Mouse (Mus musculus): ENCODE data around the gene H2-M9. TPM values are rescaled to one million over a fixed set of nuclear protein-coding genes. Genes with fewer than 3 reads are reported as not detected.

H2-M9 gene
- not detected in 2 replicates for total RNA-seq (2012; rRNA removed)
- polyA plus RNA-seq (2012; ENCODE audit: insufficient read depth in 1 of 2, insufficient read length in 2 of 2, low read depth in 1 of 2, low replicate concordance in 2 of 2, missing spikeins in 1 of 2), result not detected

- Histone ChIP-seq H3K27ac (ENCODE audit: control insufficient read depth, low read depth, low read length) (no peak within 1 kb of the TSS), H3K36me3 (ENCODE audit: control insufficient read depth in 1 of 2, insufficient read depth in 2 of 2, low read length in 2 of 2) (no peaks in the 10 kb centered on the region), H3K27me3 (ENCODE audit: control insufficient read depth in 1 of 2, insufficient read depth in 2 of 2, low read length in 2 of 2) (no peaks in the 10 kb centered on the region), H3K9ac (ENCODE audit: control insufficient read depth, low read depth, low read length, poor library complexity, severe bottlenecking) (no peak within 1 kb of the TSS), H3K4me3 (ENCODE audit: control insufficient read depth in 1 of 2, insufficient read depth in 1 of 2, low read depth in 2 of 2, low read length in 2 of 2) (no peak within 1 kb of the TSS), H3K9me3 (replicated peaks; ENCODE audit: insufficient read depth, low read length) (no peaks in the 10 kb centered on the region), H3K79me2 (ENCODE audit: control insufficient read depth, insufficient read depth, low read length, poor library complexity) (no peaks in the 10 kb centered on the region), H3K4me1 (ENCODE audit: control insufficient read depth in 1 of 2, insufficient read depth in 2 of 2, low read length in 2 of 2) (no peaks in the 10 kb centered on the region)
- no peak for TF ChIP-seq CTCF (IDR thresholded peaks at IDR 0.05 in 2 of 3, conservative IDR thresholded peaks at IDR 0.05 in 1 of 3; ENCODE audit: control insufficient read depth in 1 of 3, insufficient read depth in 1 of 3, low read depth in 2 of 3, low read length in 3 of 3, poor library complexity in 1 of 3, severe bottlenecking in 1 of 3)
- TF ChIP-seq POLR2A (IDR thresholded peaks at IDR 0.05; ENCODE audit: control insufficient read depth in 1 of 2, insufficient read depth in 1 of 2, low read depth in 1 of 2, low read length in 2 of 2, poor library complexity in 1 of 2), result no peak
- no peak for TF ChIP-seq ZMIZ1 (IDR thresholded peaks at IDR 0.05; ENCODE audit: low read depth, low read length)
- no peak for TF ChIP-seq POLR2AphosphoS2 (IDR thresholded peaks at IDR 0.05; ENCODE audit: low read length)
- TF ChIP-seq USF1 (IDR thresholded peaks at IDR 0.05; ENCODE audit: low read depth, low read length), result no peak
- no peak for TF ChIP-seq TCF12 (IDR thresholded peaks at IDR 0.05; ENCODE audit: low read depth, low read length)
- TF ChIP-seq USF2 (IDR thresholded peaks at IDR 0.05; ENCODE audit: borderline replicate concordance in 1 of 2, insufficient read depth in 1 of 2, low read depth in 1 of 2, low read length in 2 of 2), result no peak
- no peak for TF ChIP-seq ZKSCAN1 (IDR thresholded peaks at IDR 0.05; ENCODE audit: low read depth, low read length)
- no peak for TF ChIP-seq KAT2A (conservative IDR thresholded peaks at IDR 0.05; ENCODE audit: low read depth, low read length)
- no peak for TF ChIP-seq POLR2AphosphoS5 (IDR thresholded peaks at IDR 0.05; ENCODE audit: borderline replicate concordance, low read depth, low read length)
- no peak for TF ChIP-seq RCOR1 (IDR thresholded peaks at IDR 0.05; ENCODE audit: low read depth, low read length)
- no peak for TF ChIP-seq MYC (IDR thresholded peaks at IDR 0.05; ENCODE audit: low read depth, low read length)
- no peak for TF ChIP-seq NRF1 (IDR thresholded peaks at IDR 0.05; ENCODE audit: insufficient read depth, low read depth, low read length, poor library complexity, severe bottlenecking)
- no peak for TF ChIP-seq JUND (IDR thresholded peaks at IDR 0.05; ENCODE audit: low read depth, low read length)
- no peak for TF ChIP-seq SMC3 (IDR thresholded peaks at IDR 0.05; ENCODE audit: low read depth, low read length)
- TF ChIP-seq BHLHE40 (IDR thresholded peaks at IDR 0.05; ENCODE audit: borderline replicate concordance, low read depth, low read length), result no peak
- TF ChIP-seq MXI1 (IDR thresholded peaks at IDR 0.05; ENCODE audit: low read depth, low read length), result no peak
- DNase-seq (ENCODE audit: low read depth, low spot score), result no peak
Observed at GRCm38 (mm10) chr17:36642566-36642965, at the start of gene H2-M9. Gene H2-M9 (minus strand): TSS chr17:36642666.

- Histone ChIP-seq H3K9ac (ENCODE audit: control insufficient read depth, low read depth, low read length, poor library complexity, severe bottlenecking) (no peak within 1 kb of the TSS), H3K36me3 (ENCODE audit: control insufficient read depth in 1 of 2, insufficient read depth in 2 of 2, low read length in 2 of 2) (no peaks in the 10 kb centered on the region), H3K27ac (ENCODE audit: control insufficient read depth, low read depth, low read length) (no peak within 1 kb of the TSS), H3K27me3 (ENCODE audit: control insufficient read depth in 1 of 2, insufficient read depth in 2 of 2, low read length in 2 of 2) (no peaks in the 10 kb centered on the region), H3K79me2 (ENCODE audit: control insufficient read depth, insufficient read depth, low read length, poor library complexity) (no peaks in the 10 kb centered on the region), H3K9me3 (replicated peaks; ENCODE audit: insufficient read depth, low read length) (no peaks in the 10 kb centered on the region), H3K4me1 (ENCODE audit: control insufficient read depth in 1 of 2, insufficient read depth in 2 of 2, low read length in 2 of 2) (no peaks in the 10 kb centered on the region), H3K4me3 (ENCODE audit: control insufficient read depth in 1 of 2, insufficient read depth in 1 of 2, low read depth in 2 of 2, low read length in 2 of 2) (no peak within 1 kb of the TSS)
- TF ChIP-seq ELF1 (IDR thresholded peaks at IDR 0.05; ENCODE audit: low read depth, low read length) (no peak), SMC3 (IDR thresholded peaks at IDR 0.05; ENCODE audit: low read depth, low read length) (no peak), TCF12 (IDR thresholded peaks at IDR 0.05; ENCODE audit: low read depth, low read length) (no peak), MEF2A (IDR thresholded peaks at IDR 0.05; ENCODE audit: extremely low read depth, insufficient replicate concordance, low read depth, low read length, poor library complexity, severe bottlenecking) (no peak), USF1 (IDR thresholded peaks at IDR 0.05; ENCODE audit: low read depth, low read length) (no peak), NRF1 (IDR thresholded peaks at IDR 0.05; ENCODE audit: insufficient read depth, low read depth, low read length, poor library complexity, severe bottlenecking) (no peak), TBP (IDR thresholded peaks at IDR 0.05; ENCODE audit: low read depth, low read length) (no peak), E2F4 (IDR thresholded peaks at IDR 0.05; ENCODE audit: borderline replicate concordance, low read depth, low read length) (no peak), CHD2 (IDR thresholded peaks at IDR 0.05; ENCODE audit: low read length) (no peak), USF2 (IDR thresholded peaks at IDR 0.05; ENCODE audit: borderline replicate concordance in 1 of 2, insufficient read depth in 1 of 2, low read depth in 1 of 2, low read length in 2 of 2) (no peak), CHD1 (IDR thresholded peaks at IDR 0.05; ENCODE audit: low read depth, low read length) (no peak), NELFE (IDR thresholded peaks at IDR 0.05; ENCODE audit: low read depth, low read length) (no peak), MYC (IDR thresholded peaks at IDR 0.05; ENCODE audit: low read depth, low read length) (no peak), MAZ (IDR thresholded peaks at IDR 0.05; ENCODE audit: low read depth, low read length) (no peak), POLR2AphosphoS2 (IDR thresholded peaks at IDR 0.05; ENCODE audit: low read length) (no peak), POLR2AphosphoS5 (IDR thresholded peaks at IDR 0.05; ENCODE audit: borderline replicate concordance, low read depth, low read length) (no peak), ZMIZ1 (IDR thresholded peaks at IDR 0.05; ENCODE audit: low read depth, low read length) (no peak)
- DNase-seq (ENCODE audit: low read depth, low spot score), result no peak
Observed at GRCm38 (mm10) chr17:36672119-36672518, 29.7 kb upstream of the H2-M9 start, which contains the start of gene H2-M1. Gene H2-M1 (minus strand): TSS chr17:36672219.

All from MEL (cell line).